Mouse (Mus musculus) T-cell, adult 2 months (primary cell): ENCODE measurements around the gene Cldn34b3.
"Not testable (repeated sequence)": the region's sequence is repeated elsewhere in the genome, so short reads cannot be mapped to it uniquely, and the experiment has no call there.

Experiments used
- DNase-seq: peaks from one replicate; pipeline ENCODE4 v3.0.0; 2022; ENCODE audit warnings: low spot score

Gene Cldn34b3

GRCm38 (mm10) chrX:76264004-76264403, at the start of gene Cldn34b3:
TSS of gene Cldn34b3 (plus strand) at chrX:76264304.
- not testable (repeated sequence) for DNase-seq
